Mouse (Mus musculus) brown adipose tissue, adult 24 weeks (tissue): ENCODE data around the gene Taok1. TPM values are rescaled to one million over a fixed set of nuclear protein-coding genes. Genes with fewer than 3 reads are reported as not detected.
A peak's percentile ranks its signal among the peaks of the same experiment; 100 is the strongest.

Source experiments
- H3K27ac ChIP-seq: fragments of 200-500 bp; replicated peaks from 2 replicates; pipeline ENCODE4 v1.5.1; 2012; ENCODE audit warnings: low read depth, mild to moderate bottlenecking, low read length
- H3K4me1 ChIP-seq: fragments of 200-500 bp; 2 replicates; pipeline ENCODE4 v1.6.1; 2012; ENCODE audit warnings: low read length, mixed read lengths; ENCODE audit not compliant: control insufficient read depth, insufficient read depth, insufficient read length
- H3K4me3 ChIP-seq: fragments of 200-500 bp; 2 replicates; pipeline ENCODE4 v1.5.1; 2012; ENCODE audit warnings: low read depth, mild to moderate bottlenecking, low read length, moderate library complexity; ENCODE audit not compliant: insufficient read depth
- polyA plus RNA-seq: library from polyadenylated mRNA; stranded (reverse); fragments of >200 nt; gene quantifications from 2 replicates; pipeline ENCODE4 v1.2.4, GENCODE M21; 2012; ENCODE audit not compliant: missing spikeins, insufficient read depth, insufficient read length

Gene Taok1
- polyA plus RNA-seq, 1 experiment = 25.8 TPM

- H3K4me3 ChIP-seq = no peak within 1 kb of the TSS
- peaks cover 9% of the 10 kb centered on the region for H3K4me1 ChIP-seq
- no peak within 1 kb of the TSS for H3K27ac ChIP-seq
Observed at GRCm38 (mm10) chr11:77519043-77519442, 88.6 kb downstream of the Taok1 start, which contains the start of gene Gm10392. Gm10392 (minus strand) TSS chr11:77519198.

GRCm38 (mm10) chr11:77518051-77518798 is 89.4 kb downstream of the Taok1 start:
- Histone ChIP-seq H3K4me1 (peaks cover 9% of the 10 kb centered on the region), H3K27ac (no peak overlapping the region), H3K4me3 (no peak overlapping the region)

GRCm38 (mm10) chr11:77516553-77517425 is 90.8 kb downstream of the Taok1 start:
- Histone ChIP-seq H3K4me3 (peak overlapping the region; percentile 82), H3K4me1 (peaks cover 15% of the 10 kb centered on the region), H3K27ac (peak overlapping the region; percentile 36; the same call in 1 of the 2 replicates)

- Histone ChIP-seq H3K4me1 (peaks cover 15% of the 10 kb centered on the region), H3K27ac (peak within 1 kb of the TSS; percentile 36; the same call in 1 of the 2 replicates), H3K4me3 (peak within 1 kb of the TSS; percentile 82)
Observed at GRCm38 (mm10) chr11:77515637-77516552, 91.7 kb downstream of the Taok1 start, which contains the start of gene Trp53i13. Trp53i13 (minus strand) TSS chr11:77515980.

- peak within 1 kb of the TSS; percentile 76 for H3K27ac ChIP-seq
- H3K4me1 ChIP-seq = peaks cover 15% of the 10 kb centered on the region
- H3K4me3 ChIP-seq = peak within 1 kb of the TSS; percentile 82
Observed at GRCm38 (mm10) chr11:77514832-77515636, 92.6 kb downstream of the Taok1 start, which contains the start of gene Abhd15. Abhd15 (plus strand) TSS chr11:77515121.

- Histone ChIP-seq H3K27ac (peak overlapping the region; percentile 76), H3K4me1 (peaks cover 15% of the 10 kb centered on the region), H3K4me3 (peak overlapping the region; percentile 76)
Observed at GRCm38 (mm10) chr11:77514281-77514831, 93.3 kb downstream of the Taok1 start.

- H3K4me3 ChIP-seq = peak overlapping the region; percentile 76
- peak overlapping the region; percentile 76 for H3K27ac ChIP-seq
- peaks cover 15% of the 10 kb centered on the region for H3K4me1 ChIP-seq
Observed at GRCm38 (mm10) chr11:77513811-77514170, 93.8 kb downstream of the Taok1 start.

- peaks cover 11% of the 10 kb centered on the region for H3K4me1 ChIP-seq
- H3K4me3 ChIP-seq = peak overlapping the region; percentile 92
- peak overlapping the region; percentile 76 for H3K27ac ChIP-seq
Observed at GRCm38 (mm10) chr11:77512891-77513810, 94.5 kb downstream of the Taok1 start.

GRCm38 (mm10) chr11:77511336-77511735 is 96.3 kb downstream of the Taok1 start:
- Histone ChIP-seq H3K27ac (no peak overlapping the region), H3K4me1 (peaks cover 10% of the 10 kb centered on the region), H3K4me3 (no peak overlapping the region)

- Histone ChIP-seq H3K27ac (no peak overlapping the region), H3K4me3 (peak overlapping the region; percentile 58), H3K4me1 (peaks cover 6% of the 10 kb centered on the region; the same call in 1 of the 2 replicates)
Observed at GRCm38 (mm10) chr11:77508068-77509021, 99.3 kb downstream of the Taok1 start.

GRCm38 (mm10) chr11:77507426-77507825 is 100.2 kb downstream of the Taok1 start:
- no peak overlapping the region for H3K27ac ChIP-seq
- H3K4me1 ChIP-seq = peaks cover 7% of the 10 kb centered on the region
- no peak overlapping the region for H3K4me3 ChIP-seq

- no peak overlapping the region for H3K27ac ChIP-seq
- peaks cover 4% of the 10 kb centered on the region for H3K4me1 ChIP-seq
- H3K4me3 ChIP-seq = no peak overlapping the region
Observed at GRCm38 (mm10) chr11:77506941-77507340, 100.7 kb downstream of the Taok1 start.
